Mouse (Mus musculus) forebrain, embryonic 11.5 days (tissue): ENCODE data around the gene Btaf1. TPM values are rescaled to one million over a fixed set of nuclear protein-coding genes. Genes with fewer than 3 reads are reported as not detected.

ENCODE experiments used
- ATAC-seq: fragments of 200-750 bp; cut with Nextera tagmentation; replicated peaks from 2 replicates; pipeline ENCODE4 v1.8.0; 2017; ENCODE audit warnings: moderate TSS enrichment; ENCODE audit not compliant: low FRiP score
- DNase-seq: peaks from one replicate; pipeline ENCODE4 v3.0.0-alpha.2; 2017; ENCODE audit warnings: low spot score
- H3K27ac ChIP-seq: fragments of 300-500 bp; sonication (generic); 2 replicates; pipeline ENCODE4 v1.5.1; 2014; ENCODE audit warnings: low read depth, low read length
- H3K27me3 ChIP-seq: fragments of 300-500 bp; sonication (generic); 2 replicates; pipeline ENCODE4 v1.6.1; 2014; ENCODE audit warnings: mild to moderate bottlenecking, low read length, mixed read lengths; ENCODE audit not compliant: control insufficient read depth, insufficient read depth
- H3K36me3 ChIP-seq: fragments of 300-500 bp; sonication (generic); 2 replicates; pipeline ENCODE4 v1.6.1; 2014; ENCODE audit warnings: mild to moderate bottlenecking, low read length, moderate library complexity, mixed read lengths; ENCODE audit not compliant: control insufficient read depth, insufficient read depth
- H3K4me1 ChIP-seq: fragments of 300-500 bp; sonication (generic); replicated peaks from 2 replicates; pipeline ENCODE4 v1.6.1; 2014; ENCODE audit warnings: low read length, mixed read lengths; ENCODE audit not compliant: control insufficient read depth, insufficient read depth
- H3K4me2 ChIP-seq: fragments of 300-500 bp; sonication (generic); 2 replicates; pipeline ENCODE4 v1.6.1; 2014; ENCODE audit warnings: low read depth, mild to moderate bottlenecking, low read length, moderate library complexity, mixed read lengths; ENCODE audit not compliant: severe bottlenecking
- H3K4me3 ChIP-seq: fragments of 300-500 bp; sonication (generic); 2 replicates; pipeline ENCODE4 v1.5.1; 2014; ENCODE audit warnings: low read depth, low read length
- H3K9ac ChIP-seq: fragments of 300-500 bp; sonication (generic); 2 replicates; pipeline ENCODE4 v1.6.1; 2014; ENCODE audit warnings: low read length
- H3K9me3 ChIP-seq: fragments of 300-500 bp; sonication (generic); 2 replicates; pipeline ENCODE4 v1.6.1; 2016; ENCODE audit warnings: low read length, mixed read lengths; ENCODE audit not compliant: control insufficient read depth
- WGBS: fragments of 180-500 bp; shearing (Covaris S2); extraction: QIAGEN DNeasy Blood & Tissue Kit; methylation state at CpG from one replicate; pipeline ENCODE4 v1.1.7; 2014; 5-methylcytosine and 5-hydroxymethylcytosine counted together
- polyA plus RNA-seq: library from polyadenylated mRNA; unstranded; fragments of >200 nt; fragmentation: Nextera tagmentation; extraction: Ambion mirVana; gene quantifications from 2 replicates; pipeline ENCODE4 v1.2.1, GENCODE M21; 2014

The Btaf1 gene
- polyA plus RNA-seq, 1 experiment from 2014 or later: 23.8 TPM

GRCm38 (mm10) chr19:36916876-36917389 lies 8.9 kb upstream of the Btaf1 start:
- no peaks in the 10 kb centered on the region for H3K9me3 ChIP-seq
- no peak overlapping the region for H3K4me3 ChIP-seq
- H3K27me3 ChIP-seq: no peaks in the 10 kb centered on the region
- DNase-seq (no peak), ATAC-seq (no peak)
- no peaks in the 10 kb centered on the region for H3K36me3 ChIP-seq
- H3K27ac ChIP-seq: no peak overlapping the region
- no peaks in the 10 kb centered on the region; the same call in 1 of the 2 replicates for H3K4me1 ChIP-seq
- 75% methylated on average over 1 of the region's 1 CpGs for WGBS
- peak overlapping the region; percentile 16 for H3K4me2 ChIP-seq
- no peak overlapping the region for H3K9ac ChIP-seq

GRCm38 (mm10) chr19:36918441-36919301 lies 7.2 kb upstream of the Btaf1 start:
- H3K36me3 ChIP-seq: no peaks in the 10 kb centered on the region
- H3K9me3 ChIP-seq: no peaks in the 10 kb centered on the region
- peak overlapping the region; percentile 86 for H3K27ac ChIP-seq
- H3K9ac ChIP-seq: peak overlapping the region; percentile 86
- H3K27me3 ChIP-seq: no peaks in the 10 kb centered on the region
- ATAC-seq (peak; percentile 89), DNase-seq (peak; percentile 92)
- under 1% methylated on average over 76 of the region's 85 CpGs for WGBS
- no peaks in the 10 kb centered on the region; the same call in 1 of the 2 replicates for H3K4me1 ChIP-seq
- H3K4me3 ChIP-seq: peak overlapping the region; percentile 86
- H3K4me2 ChIP-seq: peak overlapping the region; percentile 73

DNA sequence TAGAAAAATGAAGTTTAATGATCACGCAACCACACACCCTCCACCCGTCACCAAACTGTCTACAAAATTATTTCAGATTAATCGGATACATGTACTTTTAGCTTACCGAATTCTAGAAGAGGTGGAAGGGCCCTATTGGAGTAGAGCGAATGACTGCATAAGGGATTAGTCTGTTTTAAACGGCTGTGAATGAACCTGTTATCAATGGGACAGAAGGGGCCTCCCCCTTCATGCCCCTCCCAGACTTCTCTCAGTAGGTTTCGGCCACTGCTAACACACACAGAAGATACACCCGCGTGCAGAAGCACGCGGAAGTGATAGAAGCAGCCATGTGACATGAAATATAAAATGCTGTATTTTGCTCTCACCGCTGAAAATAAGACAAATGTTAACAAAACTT lies 6.4 kb upstream of the Btaf1 start, which contains the start of gene Fgfbp3:
TSS of gene Fgfbp3 (minus strand) at position 150 of the 400 bp plus-strand sequence.
- ATAC-seq: peak; percentile 64
- Histone ChIP-seq H3K4me3 (peak within 1 kb of the TSS; percentile 86), H3K9me3 (no peaks in the 10 kb centered on the region), H3K36me3 (no peaks in the 10 kb centered on the region), H3K27me3 (no peaks in the 10 kb centered on the region), H3K4me1 (no peaks in the 10 kb centered on the region; the same call in 1 of the 2 replicates), H3K9ac (peak within 1 kb of the TSS; percentile 86), H3K27ac (peak within 1 kb of the TSS; percentile 86), H3K4me2 (peak within 1 kb of the TSS; percentile 73)
- DNase-seq: no peak
- WGBS: 7% methylated on average over 12 of the region's 12 CpGs

DNA sequence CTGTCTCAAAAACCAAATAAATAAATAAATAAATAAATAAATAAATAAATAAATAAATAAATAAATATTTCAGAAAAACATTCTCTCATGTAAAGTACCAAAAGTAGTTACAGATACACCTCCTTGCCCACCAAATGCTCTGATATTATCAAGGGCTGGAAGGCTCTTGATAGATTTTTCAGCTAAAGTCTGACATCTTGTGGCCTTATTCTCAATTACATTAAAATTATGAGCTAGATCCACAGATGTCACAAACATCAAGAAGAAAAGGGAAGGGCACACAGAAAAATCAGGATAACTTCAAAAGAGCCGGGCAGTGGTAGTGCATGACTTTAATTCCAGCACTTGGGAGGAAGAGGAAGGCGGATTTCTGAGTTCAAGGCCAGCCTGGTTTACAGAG lies 3.9 kb upstream of the Btaf1 start:
- no peaks in the 10 kb centered on the region; the same call in 1 of the 2 replicates for H3K4me1 ChIP-seq
- no peak for DNase-seq

GRCm38 (mm10) chr19:36922936-36923335 lies 2.9 kb upstream of the Btaf1 start:
- no peaks in the 10 kb centered on the region for H3K9me3 ChIP-seq
- H3K27me3 ChIP-seq: no peaks in the 10 kb centered on the region
- H3K36me3 ChIP-seq: no peaks in the 10 kb centered on the region
- H3K4me3 ChIP-seq: no peak overlapping the region
- peaks cover 3% of the 10 kb centered on the region; the same call in 1 of the 2 replicates for H3K4me1 ChIP-seq
- no peak overlapping the region for H3K9ac ChIP-seq
- DNase-seq (no peak), ATAC-seq (no peak)
- no peak overlapping the region for H3K27ac ChIP-seq
- 78% methylated on average over 3 of the region's 3 CpGs for WGBS
- no peak overlapping the region for H3K4me2 ChIP-seq

More for the DNA sequence above, 3.9 kb upstream of the Btaf1 start:
- H3K9ac ChIP-seq: no peak overlapping the region
- 40% methylated on average over 2 of the region's 2 CpGs for WGBS
- H3K36me3 ChIP-seq: no peaks in the 10 kb centered on the region
- no peak overlapping the region for H3K4me2 ChIP-seq
- no peak for ATAC-seq
- H3K9me3 ChIP-seq: no peaks in the 10 kb centered on the region
- no peak overlapping the region for H3K27ac ChIP-seq
- no peak overlapping the region for H3K4me3 ChIP-seq
- no peaks in the 10 kb centered on the region for H3K27me3 ChIP-seq

- Histone ChIP-seq H3K27me3 (no peaks in the 10 kb centered on the region), H3K9me3 (no peaks in the 10 kb centered on the region), H3K36me3 (no peaks in the 10 kb centered on the region), H3K27ac (peak overlapping the region; percentile 85), H3K4me2 (peak overlapping the region; percentile 66), H3K9ac (peak overlapping the region; percentile 80), H3K4me1 (peaks cover 3% of the 10 kb centered on the region; the same call in 1 of the 2 replicates), H3K4me3 (peak overlapping the region; percentile 98)
- no peak for DNase-seq
- no peak for ATAC-seq
- 2% methylated on average over 26 of the region's 26 CpGs for WGBS
These were observed 816 bp downstream of the Btaf1 start for GRCm38 (mm10) chr19:36926553-36927236.

- no peak for DNase-seq
- Histone ChIP-seq H3K4me2 (no peak overlapping the region), H3K4me3 (no peak overlapping the region), H3K4me1 (peaks cover 3% of the 10 kb centered on the region; the same call in 1 of the 2 replicates), H3K36me3 (no peaks in the 10 kb centered on the region), H3K27ac (no peak overlapping the region), H3K27me3 (no peaks in the 10 kb centered on the region), H3K9me3 (no peaks in the 10 kb centered on the region), H3K9ac (no peak overlapping the region)
- ATAC-seq: no peak
- WGBS: 89% methylated on average over 6 of the region's 6 CpGs
These were observed 2.0 kb downstream of the Btaf1 start for GRCm38 (mm10) chr19:36927800-36928361.

- ATAC-seq (no peak), DNase-seq (no peak)
- peaks cover 3% of the 10 kb centered on the region; the same call in 1 of the 2 replicates for H3K4me1 ChIP-seq
These were observed 3.9 kb downstream of the Btaf1 start for GRCm38 (mm10) chr19:36929816-36930215.

More at GRCm38 (mm10) chr19:36929816-36930215, 3.9 kb downstream of the Btaf1 start:
- H3K27ac ChIP-seq: no peak overlapping the region
- H3K27me3 ChIP-seq: no peaks in the 10 kb centered on the region
- H3K36me3 ChIP-seq: no peaks in the 10 kb centered on the region
- H3K4me2 ChIP-seq: no peak overlapping the region
- H3K4me3 ChIP-seq: no peak overlapping the region
- no peak overlapping the region for H3K9ac ChIP-seq
- no peaks in the 10 kb centered on the region for H3K9me3 ChIP-seq
